Mouse (Mus musculus) induced T-regulatory cell, adult 2 months (primary cell): ENCODE measurements around the gene Gm5901.
A peak's percentile ranks its signal among the peaks of the same experiment; 100 is the strongest.
"Not testable (repeated sequence)": the region's sequence is repeated elsewhere in the genome, so short reads cannot be mapped to it uniquely, and the experiment has no call there.

Experiments used
- DNase-seq: peaks from one replicate; pipeline ENCODE4 v3.0.0-alpha.2; 2012; ENCODE audit warnings: low read depth

The Gm5901 gene

DNA sequence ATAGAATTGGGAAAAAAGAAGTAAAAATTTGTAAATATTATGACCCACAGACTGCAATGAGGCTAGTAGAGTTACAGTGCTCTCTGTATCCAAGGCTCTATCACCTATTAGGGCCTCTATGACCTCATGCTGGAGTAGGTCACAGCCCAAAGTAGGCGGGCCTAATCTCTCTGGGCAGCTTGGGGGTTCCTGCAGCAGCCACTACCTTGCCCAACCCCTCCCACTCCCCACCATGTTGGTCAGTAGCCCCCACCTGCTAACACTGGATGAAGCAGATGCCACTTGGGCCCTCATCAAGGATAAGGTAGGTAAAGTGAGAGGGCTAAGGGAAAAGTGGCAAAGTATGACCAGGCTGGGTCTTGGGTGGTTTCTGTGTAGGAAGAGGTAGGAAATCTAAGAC is at the start of gene Gm5901:
Gm5901 (plus strand) TSS at position 173 of the 400 bp plus-strand sequence.
- no peak for DNase-seq

DNA sequence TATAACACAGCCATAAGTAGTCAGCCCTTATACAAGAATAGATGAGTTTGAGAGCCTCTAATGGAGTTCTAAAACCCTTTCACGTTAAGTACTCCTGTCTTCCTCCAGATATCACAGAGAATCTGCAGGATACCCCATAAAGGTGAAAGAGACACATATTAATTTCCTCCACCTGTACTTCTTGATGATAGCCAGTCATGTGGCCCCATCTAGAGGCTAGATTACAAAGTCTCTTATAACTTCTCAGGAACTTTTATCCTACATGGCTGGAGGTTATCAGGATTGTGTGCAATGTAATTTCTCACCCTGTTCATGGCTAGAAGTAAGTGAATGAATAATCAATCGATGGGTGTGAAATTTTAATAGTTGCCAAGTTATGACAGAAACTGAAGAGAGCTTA is 49.5 kb upstream of the Gm5901 start:
- DNase-seq: no peak

DNA sequence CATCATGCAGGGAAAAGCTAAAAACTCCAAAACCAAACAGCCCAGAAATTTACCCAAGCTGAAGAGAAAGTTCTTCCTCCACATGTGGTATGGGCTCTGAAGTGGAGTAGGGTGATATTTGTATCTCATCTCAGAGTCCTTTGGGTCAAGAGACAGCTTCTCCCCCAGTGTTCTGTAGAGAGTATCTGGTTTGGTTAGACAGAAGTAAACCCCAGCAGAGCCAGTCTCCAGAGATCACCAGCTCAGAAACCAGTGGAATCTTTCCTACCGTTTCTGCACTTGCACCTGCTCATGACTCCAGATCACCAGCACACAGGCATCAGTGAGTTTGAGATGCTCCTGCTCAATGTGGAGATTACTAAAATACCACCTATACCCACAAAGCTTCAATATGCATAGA is 40.8 kb upstream of the Gm5901 start, which contains the start of gene Olfr690:
Olfr690 (minus strand) TSS at position 101 of the 400 bp plus-strand sequence.
- no peak for DNase-seq

DNA sequence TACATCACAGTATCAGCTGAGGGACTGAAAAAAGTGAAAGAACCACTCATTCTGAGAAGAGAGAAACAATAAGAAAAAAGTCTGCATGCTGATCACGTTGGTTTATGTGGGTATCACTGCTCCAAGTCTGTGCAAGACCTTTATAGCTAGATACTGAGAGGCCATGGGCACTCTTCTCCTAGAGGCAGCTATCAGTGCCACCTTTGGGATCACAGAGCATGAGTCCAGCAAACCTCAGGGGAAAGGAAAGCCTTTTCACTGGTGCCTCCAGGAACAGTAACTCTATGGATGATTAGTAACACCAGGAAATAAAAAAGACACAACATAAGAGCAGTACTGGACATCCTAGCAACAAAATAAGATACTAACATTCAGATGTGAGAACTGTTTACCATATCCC is 32.7 kb upstream of the Gm5901 start, which contains the start of gene Olfr691:
Olfr691 (minus strand) TSS at position 101 of the 400 bp plus-strand sequence.
- DNase-seq: no peak

DNA sequence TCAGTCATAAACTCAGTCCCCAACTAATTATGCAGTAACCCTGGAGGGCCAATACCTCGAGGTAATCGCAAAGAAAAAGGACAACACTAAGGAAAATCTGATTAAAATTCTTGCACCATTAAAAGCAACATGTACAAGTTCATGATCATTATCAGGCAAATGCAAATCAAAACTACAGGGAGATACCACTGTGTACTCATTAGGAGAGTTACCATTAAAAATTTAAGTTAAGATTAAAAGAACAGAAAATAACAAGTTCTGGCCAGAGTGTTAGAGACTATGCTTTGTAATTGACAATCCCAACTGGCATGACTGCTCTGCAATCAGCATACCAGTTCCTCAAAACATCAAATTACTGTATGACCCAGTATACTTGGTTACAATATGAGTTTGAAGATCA is 32.1 kb upstream of the Gm5901 start:
- no peak for DNase-seq

DNA sequence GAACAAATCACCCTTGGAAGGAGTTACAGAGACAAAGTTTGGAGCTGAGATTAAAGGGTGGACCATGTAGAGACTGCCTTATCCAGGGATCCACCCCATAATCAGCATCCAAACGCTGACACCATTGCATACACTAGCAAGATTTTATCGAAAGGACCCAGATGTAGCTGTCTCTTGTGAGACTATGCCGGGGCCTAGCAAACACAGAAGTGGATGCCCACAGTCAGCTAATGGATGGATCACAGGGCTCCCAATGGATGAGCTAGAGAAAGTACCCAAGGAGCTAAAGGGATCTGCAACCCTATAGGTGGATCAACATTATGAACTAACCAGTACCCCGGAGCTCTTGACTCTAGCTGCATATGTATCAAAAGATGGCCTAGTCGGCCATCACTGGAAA is 18.8 kb upstream of the Gm5901 start:
- not testable (repeated sequence) for DNase-seq

DNA sequence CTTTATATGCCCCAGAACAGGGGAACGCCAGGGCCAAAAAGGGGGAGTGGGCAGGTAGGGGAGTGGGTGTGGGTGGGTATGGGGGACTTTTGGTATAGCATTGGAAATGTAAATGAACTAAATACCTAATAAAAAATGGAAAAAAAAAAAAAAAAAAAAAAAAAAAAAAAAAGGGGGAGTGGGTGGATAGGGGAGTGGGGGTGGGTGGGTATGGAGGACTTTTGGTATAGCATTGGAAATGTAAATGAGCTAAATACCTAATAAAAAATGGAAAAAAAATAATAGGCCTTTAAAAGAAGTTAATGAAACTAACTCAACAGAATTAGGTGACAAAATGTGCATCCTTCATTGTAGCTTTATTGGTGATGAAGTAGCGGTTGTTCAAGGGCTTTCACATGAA is 18.4 kb upstream of the Gm5901 start:
- DNase-seq: not testable (repeated sequence)

DNA sequence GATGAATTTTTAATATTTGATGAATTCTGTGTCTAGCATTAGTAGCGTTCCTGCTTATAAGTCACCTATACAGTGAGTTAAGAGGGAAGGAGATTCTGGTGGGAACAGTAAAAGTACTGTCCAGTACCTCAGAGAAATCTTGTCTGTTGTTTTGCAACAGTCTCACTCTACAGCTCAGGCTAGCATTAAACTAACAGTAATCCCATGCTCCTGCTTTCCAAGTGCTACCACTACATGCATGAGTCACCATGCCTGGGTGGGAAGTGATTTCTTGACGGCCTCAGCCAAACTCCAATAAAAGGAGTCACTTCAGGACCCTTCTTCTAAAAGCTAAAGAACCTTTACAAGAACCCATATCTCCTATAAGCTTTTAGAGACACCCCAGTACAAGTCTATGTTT is 13.1 kb upstream of the Gm5901 start:
- no peak for DNase-seq

DNA sequence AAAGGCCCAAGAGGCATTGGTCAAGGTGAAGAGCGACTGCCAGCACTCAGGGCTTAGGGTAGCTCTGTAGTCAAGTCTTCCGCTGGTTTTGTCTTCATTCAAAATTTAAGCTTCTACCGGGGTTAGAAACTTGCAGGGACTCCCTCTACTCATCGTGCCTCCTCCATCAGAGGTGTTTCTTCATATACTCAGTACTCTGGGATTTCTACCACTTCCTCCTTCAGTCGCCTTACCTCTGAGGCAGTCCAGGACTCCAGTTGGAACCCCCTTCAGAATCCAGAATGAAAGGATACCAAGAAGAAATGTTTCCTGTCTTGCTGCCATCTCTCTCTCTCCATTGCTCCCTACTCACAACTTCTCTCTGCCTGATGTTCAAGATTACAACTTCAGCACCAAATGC is 7.6 kb upstream of the Gm5901 start:
- no peak for DNase-seq

DNA sequence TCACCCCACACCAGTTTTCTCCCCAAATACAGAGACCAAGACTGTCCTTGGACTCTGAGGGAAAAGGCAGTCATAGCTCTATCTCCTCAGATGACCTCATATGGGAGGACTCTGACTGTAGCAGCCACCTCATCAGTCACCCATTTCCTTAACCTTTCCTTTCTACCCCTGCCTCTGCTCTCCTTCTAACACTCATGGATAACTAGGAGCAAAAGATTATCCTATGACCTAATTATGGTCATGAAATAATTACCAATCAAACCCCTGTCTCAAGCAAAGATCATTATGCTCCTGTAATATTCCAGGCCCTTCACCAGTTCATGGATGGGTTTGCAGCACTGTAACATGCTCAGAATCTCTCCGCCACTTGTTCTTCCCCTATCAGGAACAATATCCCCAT is 6.9 kb upstream of the Gm5901 start, which contains the start of gene Olfr692:
Olfr692 (plus strand) TSS at position 301 of the 400 bp plus-strand sequence.
- DNase-seq: no peak

DNA sequence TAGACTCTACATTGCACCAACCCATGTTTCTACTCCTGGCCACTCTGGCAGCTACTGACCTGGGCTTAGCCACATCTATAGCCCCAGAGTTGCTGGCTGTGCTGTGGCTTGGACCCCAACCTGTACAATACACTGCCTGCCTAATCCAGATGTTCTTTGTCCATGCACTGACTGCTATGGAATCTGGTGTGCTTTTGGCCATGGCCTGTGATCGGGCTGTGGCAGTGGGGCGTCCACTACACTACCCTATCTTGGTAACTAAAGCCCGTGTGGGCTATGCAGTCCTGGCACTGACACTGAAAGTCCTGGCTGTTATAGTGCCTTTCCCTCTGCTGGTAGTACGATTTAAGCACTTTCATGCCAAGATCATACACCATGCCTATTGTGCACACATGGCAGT is 6.3 kb upstream of the Gm5901 start:
- DNase-seq: no peak

DNA sequence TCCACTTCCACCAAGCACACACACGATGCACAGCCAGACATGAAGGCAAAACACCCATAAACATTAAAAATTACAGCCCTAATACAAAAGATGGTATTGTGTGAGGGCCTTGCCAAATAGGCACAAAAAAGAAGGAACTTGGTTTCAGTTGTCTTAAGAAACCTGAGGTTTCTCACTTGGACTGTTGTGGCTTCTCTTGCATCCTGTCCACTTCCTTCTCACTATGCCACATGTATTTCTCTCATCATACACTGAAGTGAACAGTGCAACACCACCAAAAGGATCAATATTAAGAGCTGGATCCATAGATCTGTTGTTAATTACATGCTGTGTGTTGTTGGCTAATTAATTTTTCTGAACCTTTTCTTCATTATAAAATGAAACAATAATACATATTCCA is 1.9 kb upstream of the Gm5901 start:
- no peak for DNase-seq

DNA sequence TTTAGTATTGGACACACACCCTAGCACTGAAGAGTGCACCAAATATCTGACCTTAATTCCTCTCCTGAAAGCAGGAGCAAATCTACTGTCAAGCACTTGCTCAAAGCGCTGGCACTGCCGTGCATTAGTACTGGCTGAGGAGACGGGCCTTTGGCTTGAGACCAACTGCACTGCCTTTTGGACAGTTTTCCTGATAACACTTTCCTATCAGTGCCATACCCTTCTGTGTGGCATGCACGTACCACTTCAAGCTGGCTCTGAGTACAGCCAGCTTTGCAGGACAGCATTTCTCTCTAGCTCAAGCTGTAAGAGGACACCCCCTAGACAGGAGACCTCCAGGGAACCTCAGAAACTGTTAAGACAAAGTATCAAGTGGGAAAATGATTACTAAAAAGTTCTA is 1.3 kb upstream of the Gm5901 start:
- no peak for DNase-seq

DNA sequence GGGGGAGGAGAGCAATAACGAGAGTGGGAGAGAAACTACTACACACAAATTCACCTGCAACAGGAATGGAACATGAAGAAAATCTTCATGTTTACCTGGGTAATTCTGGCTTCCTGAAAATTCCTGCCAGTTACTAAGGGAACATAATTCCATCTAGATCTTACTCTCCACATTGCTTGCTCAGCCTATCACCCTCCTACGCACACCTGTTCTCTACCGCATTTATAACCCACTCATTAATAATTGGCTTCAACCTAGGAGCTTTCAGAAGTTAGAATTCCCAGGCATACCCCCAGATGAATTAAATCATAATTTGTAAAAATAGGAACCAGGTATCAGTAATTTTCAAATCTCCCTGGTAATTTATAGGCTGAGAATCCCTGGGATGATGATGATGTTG is 862 bp upstream of the Gm5901 start:
- no peak for DNase-seq

DNA sequence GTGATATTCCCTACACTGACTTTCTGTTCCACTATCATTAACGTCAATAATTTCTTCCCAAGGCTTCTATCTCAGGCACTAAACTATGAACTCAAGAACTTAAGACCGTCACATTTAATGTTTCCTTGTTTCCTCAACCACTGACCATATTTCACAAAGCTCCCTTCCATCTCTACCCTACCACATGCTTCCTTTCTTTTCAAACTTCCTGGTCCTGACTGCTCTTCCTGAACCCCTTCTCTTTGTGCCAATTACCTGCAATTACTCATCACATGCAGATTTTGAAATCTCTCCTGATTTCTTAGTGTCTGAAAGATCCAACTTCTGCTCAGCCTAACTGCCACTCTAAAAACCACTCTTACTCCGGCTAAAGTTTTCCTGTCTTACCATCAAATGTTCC is 5.5 kb downstream of the Gm5901 start:
- no peak for DNase-seq

DNA sequence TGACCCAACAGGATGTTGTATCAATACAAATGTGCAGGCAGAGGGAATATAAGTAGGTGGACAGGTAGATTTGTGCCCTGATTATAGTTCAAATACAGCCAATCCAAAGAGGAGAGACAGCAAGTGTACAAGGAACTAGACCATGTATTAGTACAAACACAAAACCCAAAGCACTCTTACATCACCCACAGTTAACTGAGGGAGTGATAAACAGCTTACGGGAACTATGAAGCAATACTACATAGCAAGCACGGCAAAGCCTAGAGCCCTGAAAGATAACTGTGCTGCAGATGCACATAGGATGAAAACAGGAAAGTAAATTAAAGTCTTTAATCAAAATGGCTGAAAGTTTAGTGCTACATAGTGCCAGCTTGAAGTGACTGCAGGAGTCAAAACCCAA is 12.9 kb downstream of the Gm5901 start:
- no peak for DNase-seq

DNA sequence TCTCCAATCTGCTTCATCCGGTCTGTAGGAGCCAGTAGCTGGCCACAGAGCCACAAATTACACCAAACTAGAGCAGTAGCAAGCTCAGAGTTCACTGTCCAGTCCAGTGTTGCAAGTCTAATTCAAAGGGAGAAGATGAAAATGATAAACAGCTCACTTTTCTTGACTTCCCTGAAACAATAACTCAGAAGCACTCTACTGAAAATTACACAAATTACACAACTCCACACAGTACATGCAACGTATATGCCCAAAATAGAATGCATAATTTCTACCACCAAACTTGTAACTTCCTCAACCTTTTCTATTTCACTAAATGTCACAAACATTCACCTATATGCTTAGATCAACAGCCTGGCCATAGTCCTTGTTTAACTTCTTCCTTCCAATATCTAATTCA is 15.4 kb downstream of the Gm5901 start:
- no peak for DNase-seq

DNA sequence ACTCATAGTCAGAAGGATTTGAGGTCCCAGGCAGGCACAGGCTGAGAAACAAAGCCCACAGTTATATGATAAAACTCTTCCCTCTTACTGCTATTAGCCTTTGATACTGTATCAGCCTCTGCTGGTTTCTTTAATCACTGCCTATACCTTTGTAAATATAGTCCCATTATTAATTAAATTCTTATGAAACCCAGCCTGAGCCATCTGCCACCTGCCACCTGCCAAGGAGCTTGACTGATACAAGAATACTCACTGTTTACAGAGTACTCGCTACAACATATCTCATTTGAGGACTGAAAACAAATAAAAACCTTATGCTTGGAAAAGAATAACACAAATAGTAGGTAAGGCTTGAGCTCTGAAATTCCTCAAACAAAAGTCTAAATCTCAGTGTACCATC is 19.8 kb downstream of the Gm5901 start:
- DNase-seq: no peak

DNA sequence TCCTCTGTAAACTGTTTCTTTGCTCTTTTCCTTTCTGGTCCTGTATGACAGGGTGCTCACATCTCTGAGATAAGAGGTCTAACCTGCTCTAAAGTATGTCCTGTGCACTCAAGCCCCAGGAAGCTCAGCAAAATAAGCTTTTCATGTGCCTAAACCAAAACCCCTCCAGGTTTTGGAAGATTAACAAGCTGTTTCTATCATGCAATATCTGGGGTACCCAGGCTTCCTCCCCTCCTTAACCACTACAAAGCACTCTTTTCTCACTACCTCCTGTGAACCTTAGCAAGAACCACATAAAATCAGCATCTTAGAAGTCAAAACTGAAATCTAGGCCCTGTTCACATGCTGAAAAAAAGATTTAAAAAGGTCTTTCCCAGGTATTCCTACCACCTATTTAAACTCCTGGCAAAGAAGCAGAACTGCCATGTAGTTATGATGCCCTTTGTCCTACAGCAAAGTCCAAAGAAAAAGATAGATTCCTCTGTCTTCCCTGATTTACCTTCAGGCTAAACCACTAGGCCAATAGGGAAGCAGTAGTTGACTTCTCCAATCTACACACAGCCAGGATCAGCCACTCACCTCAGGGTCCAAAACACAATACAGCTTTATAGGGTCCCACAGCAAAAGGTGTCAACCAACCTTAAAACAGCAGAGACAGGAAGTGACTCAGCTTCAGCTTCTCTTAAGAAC is 20.4 kb downstream of the Gm5901 start:
- no peak for DNase-seq

DNA sequence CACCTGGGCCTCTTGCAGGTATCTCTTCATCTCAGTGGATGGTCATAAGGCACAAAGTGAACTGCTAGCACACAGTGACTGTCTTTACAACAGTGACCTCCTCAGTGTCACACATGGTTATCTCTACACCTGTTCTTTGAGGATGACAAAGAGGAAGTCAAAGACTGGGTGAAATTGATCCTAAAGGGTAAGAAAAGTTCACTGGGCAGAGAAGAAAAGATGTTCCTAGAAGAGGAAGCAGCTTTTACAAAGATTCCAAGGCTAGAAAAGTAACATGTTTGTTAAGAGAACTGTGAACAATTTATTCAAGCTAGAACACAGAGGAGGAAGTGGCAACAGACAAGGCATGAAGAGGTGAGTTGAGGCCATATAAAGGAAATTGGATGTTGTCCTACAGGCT is 21.3 kb downstream of the Gm5901 start:
- no peak for DNase-seq

DNA sequence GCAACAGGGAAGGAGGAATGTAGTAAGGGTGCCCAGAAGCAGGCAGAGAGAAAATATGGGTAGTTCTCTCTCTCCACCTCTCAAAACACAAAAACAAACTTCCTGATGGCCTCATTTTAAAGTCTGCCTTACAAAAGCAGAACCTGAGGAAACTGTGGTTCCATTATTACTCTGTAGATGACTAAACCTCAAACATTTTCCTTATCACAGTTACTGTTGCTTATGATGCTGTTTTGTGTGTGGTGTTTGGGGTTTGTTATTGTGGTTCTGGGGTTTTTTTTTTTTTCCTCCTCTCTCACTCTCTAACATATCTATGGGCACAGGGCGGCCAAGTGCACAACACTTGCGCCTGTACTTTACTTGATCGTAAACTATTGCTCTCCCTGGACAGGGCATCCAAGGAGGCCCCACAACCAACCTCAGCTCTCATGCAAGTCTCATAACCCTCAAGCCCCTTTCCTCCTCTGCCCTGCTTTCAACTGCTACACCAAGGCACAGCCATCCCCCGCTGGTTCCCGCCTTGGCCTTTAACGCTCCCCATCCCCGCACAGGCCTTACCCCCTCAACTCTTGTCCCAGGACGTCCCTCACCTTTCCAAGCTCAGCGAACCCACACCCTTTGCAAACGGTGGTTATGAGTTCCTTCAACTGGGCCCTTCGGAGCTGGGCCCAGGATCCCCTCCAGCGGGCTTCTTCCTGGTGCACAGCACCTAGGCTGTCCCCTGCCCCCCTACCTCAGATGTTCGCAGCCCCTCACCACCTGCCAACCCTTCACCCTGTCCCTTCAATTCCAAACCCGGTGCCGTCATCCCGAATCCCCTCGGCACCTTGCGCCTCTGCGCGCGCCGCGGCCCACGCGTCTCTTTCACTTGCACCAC is 24.5 kb downstream of the Gm5901 start:
- DNase-seq: peak; percentile 73

DNA sequence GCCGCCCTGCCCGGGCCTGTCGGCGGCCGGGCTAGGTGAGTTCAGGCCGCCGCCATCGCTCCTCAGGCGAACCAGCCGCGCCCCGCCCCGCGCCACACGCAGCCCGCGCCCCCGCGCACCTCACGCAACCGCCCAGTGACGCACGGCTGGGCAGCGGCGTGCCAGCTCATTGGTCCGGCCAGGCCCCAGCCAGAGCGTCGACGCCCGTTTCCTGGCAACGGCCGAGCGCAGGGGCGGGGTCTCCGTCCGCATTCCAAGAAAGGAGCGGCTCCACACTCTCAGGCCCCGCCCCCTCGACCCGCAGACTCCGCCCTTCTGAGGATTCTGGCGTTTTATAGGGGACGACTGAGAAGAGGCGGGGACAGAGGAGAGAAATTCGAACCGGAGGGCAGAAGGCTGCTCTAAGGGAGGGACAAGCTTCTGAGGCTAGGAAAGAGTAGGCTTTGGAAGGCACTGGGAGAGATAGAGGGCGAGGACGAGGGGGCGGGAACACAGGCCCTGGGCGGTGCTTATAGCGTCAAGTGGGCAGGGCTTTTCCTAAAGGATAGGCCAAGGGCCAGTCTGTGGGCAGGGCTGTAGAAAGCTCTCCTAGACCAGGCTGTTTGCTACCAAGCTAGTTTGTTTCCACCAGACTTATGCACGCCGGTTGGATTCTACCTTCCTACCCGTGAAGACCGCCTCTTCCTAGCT is 25.2 kb downstream of the Gm5901 start, which contains the start of gene Fam160a2:
Fam160a2 (minus strand) TSS at position 120 of the 690 bp plus-strand sequence.
- peak; percentile 97 for DNase-seq

DNA sequence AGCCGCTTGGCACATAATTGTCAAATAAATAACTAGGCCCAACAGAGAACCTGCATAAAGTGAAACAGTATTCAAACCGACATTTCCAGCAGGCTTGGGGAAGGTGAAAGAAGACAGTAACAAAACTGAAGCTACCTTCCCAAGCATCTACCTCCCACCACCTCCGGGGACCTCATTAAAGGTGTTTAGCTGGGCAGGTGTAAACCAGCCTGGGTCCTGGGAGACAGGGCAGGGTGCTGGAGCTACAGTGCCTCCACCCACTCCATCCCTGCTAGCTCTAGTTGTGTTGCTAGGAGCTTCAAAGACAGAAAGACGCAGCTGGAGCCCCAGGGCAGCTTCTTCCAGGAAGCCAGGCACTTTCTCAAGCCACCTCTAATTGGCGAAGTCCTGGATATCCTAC is 29.4 kb downstream of the Gm5901 start, which contains the start of gene Cnga4:
Cnga4 (plus strand) TSS at position 301 of the 400 bp plus-strand sequence.
- no peak for DNase-seq
